Mouse (Mus musculus) lung, adult 2 months (tissue): Measurements from ENCODE around the gene Cib3.

ENCODE experiments used
- CTCF ChIP-seq: fragments of 200-500 bp; IDR thresholded peaks from 2 replicates; pipeline ENCODE4 v1.5.1; 2011; ENCODE audit warnings: mild to moderate bottlenecking, low read length, control low read depth; ENCODE audit not compliant: insufficient read depth
- POLR2A ChIP-seq: fragments of 200-500 bp; IDR thresholded peaks from 2 replicates; pipeline ENCODE4 v1.6.1; 2011; ENCODE audit warnings: low read depth, mild to moderate bottlenecking, control low read depth, low read length, borderline replicate concordance; ENCODE audit errors: extremely low read depth

GRCm38 (mm10) chr8:72160707-72161697 lies 51.6 kb downstream of the Cib3 start, which contains the start of gene Rab8a:
- TF ChIP-seq CTCF (no peak), POLR2A (peak; percentile 94)
